Mouse (Mus musculus): ENCODE measurements around the gene Socs4. TPM values are rescaled to one million over a fixed set of nuclear protein-coding genes. Genes with fewer than 3 reads are reported as not detected.
"Not testable (repeated sequence)": the region's sequence is repeated elsewhere in the genome, so short reads cannot be mapped to it uniquely, and the experiment has no call there.

The Socs4 gene
- polyA plus RNA-seq, 2 experiments from 2014 or later: 4.4 to 6.2 TPM

DNA sequence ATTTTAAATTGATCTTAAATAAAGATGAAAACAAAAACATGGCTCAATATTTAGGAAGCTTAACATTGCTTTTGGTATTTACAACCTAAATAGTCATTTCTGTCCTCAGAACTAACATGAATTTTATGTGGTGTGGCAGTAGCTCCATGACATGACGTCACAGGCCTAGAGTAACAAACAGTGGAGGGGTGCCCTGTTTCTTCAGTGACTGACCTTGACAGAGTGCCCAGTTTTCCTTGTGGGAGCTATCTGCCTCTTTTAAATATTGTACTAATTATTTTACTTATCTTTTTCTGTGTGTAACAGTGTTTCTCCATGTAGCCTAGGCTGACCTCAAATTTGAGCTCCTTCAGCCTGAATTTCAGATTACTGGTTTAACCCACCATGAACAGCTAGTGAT, 15.0 kb downstream of the Socs4 start:
- ATAC-seq: no peak

DNA sequence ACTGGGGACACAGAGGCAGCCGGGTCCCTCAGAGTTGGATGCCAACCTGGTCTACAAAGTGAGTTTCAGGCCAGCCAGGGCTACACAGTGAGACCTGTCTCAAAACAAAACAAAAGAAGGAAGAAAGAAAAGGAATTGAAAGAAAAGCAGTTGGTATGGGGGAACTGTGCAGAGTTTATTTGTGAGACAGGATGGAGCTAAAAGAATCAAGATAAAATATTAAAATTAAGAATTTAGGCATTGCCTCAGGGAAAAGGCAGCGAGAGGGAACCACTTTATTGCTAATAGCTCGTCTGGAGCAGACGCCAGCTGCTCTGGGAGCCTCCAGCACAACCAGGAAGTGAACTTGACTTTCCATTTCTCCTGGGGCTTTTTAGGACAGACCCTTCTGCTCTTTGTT, 17.4 kb downstream of the Socs4 start:
- no peak for ATAC-seq

DNA sequence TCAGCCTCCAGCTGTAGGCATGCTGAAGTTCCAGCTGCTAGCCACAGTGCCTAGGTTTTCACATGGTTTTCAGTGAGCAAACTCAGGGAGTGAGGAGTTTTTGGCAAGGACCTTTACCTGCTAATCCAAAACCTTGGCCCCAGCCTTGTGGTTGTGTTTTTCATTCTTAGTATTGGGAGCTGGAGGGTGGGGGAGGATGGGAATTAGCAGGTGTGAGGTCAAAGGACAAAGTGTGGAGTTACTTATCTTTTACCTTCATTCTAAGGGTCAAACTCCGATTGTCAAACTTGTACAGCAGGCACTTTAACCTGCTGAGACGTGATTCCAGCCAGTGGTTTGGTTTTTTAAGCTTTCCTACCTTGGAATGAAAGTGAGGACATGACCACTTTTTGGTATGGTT, 19.5 kb downstream of the Socs4 start:
- no peak for ATAC-seq

DNA sequence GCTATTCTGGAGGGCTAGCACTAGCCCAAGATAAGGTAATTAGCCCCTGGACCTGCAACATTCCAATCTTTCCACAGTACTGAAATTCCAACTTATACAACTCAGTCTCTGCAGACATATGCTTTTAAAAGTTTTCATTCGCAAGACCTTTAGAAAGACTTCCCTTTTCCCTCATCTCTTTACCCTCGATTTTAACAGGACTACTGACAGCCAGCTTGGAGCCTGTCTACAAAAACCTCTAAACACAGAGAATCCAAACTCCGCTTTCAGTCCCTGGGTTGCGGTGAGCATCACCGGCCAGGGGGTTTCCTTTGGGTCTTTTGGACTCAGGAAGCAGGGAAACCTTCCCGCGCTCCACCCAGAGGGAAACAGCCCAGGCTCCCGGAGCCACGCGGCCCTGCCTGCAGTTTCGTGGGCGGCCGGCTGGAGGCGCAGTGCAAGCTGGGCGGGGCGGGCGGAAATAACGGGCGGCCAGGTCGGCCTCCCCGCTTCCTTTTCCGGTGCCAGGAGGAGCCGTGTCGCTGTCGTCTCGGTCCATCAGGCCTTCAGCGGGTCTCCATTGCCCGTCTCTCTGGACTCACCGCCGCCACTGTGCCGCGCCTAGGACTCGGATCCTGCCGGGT, 21.2 kb downstream of the Socs4 start, which contains the start of gene Mapk1ip1l:
Gene Mapk1ip1l (plus strand): TSS at position 482 of the 623 bp plus-strand sequence.
- ATAC-seq: peak; percentile 89

DNA sequence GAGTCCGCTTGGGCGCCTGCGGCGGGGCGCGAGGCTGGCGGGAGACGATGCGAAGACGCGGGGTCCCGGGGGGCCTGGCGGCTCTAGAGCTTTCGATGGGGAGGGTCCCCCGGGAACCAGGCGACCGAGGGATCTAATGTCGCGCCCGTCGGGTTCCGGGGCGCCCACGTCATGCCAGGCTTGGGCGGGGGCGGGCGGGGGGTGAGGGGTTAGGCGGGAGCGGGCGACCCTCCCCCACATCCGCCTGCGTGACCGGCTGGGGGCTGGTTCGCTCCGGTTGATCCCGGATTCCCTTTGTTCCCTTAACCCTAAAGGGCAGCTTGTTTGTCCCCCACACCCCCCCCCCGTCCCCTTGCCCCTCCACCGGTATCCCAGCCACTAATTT, 21.7 kb downstream of the Socs4 start:
- peak; percentile 4 for ATAC-seq

DNA sequence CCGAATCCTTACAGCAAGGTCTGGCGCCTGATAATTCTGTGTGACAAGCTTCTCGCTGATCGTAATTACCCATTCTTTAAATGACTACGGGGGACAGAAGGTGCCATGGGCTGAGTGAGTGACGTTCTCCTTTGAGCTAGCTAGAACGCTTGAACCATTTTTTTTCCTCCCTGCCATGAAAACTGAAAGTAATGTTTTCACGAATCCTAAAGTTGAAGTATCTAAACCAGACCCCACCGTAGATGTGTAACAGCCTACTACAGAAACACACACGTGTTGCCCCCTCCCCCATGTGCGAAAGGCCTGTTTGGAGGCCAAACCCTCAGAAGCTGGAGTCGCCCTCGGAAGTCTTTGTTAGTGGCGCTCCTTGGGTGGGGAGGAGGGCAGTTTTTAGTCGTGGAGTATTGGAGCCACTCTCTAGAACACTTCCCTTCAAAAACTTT, 22.1 kb downstream of the Socs4 start:
- peak; percentile 40 for ATAC-seq

DNA sequence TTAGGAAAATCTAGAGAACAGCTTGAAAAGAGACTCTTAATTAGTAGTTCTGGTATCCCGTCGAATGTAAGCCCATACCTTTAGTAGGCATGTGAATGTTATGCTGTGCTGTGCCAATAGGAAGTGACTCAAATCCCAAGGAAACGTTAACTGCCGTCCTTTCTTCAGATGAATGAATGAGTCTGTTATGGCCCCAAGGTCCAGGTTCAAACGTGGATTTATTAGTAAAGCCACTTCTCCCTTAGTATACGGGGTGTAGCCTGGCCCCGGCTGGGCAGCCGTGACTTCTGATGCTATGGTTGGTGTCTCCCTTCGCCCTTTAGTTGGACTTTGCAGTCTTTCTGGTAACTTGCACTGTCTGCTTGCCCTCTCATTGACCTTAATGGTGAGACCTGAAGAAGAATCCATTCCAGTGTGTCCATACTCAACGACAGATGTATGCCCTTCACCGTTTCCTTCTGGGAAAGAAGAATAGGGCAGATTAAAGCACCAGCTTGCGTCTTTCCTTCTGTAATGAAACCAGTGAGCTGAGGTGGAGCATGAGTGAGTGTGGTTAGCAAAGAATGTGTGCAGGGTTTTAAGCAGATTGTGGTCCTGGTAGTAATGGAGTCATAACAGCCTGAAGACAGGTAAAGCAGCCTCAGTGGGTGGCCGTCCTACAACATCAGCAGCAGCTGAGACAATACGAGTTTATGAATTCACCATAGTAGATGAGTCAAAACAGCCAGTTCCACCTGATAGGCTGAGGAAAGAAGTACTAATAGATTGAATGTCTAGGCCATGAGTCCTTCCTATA, 26.4 kb downstream of the Socs4 start:
- ATAC-seq: no peak

DNA sequence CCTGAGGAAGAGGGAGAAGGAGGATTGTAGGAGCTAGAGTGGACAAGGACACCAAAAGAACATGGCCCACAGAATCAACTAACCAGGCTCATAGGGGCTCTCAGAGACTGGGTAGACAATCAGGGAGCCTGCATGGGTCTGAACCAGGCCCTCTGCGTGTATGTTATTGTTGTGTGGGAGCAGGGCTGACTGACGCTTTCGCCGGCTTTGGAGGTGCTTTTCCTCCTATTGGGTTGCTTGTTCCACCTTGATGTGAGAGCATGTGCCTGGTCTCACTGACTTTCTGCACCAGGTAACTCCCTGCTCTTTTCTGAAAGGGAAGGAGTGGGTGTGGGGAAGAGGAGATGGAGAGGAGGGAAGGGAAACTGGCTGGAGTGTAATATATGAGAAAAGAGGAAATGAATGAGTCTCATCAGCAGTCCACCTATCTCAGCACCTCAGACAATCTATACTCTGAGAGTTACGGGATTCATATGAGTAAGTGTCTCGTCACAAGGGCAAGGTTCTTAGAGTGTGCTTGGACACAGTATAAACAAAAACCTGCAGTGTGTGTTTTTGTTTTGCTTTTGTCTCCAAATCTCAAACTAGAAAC, 28.2 kb downstream of the Socs4 start:
- ATAC-seq: no peak

DNA sequence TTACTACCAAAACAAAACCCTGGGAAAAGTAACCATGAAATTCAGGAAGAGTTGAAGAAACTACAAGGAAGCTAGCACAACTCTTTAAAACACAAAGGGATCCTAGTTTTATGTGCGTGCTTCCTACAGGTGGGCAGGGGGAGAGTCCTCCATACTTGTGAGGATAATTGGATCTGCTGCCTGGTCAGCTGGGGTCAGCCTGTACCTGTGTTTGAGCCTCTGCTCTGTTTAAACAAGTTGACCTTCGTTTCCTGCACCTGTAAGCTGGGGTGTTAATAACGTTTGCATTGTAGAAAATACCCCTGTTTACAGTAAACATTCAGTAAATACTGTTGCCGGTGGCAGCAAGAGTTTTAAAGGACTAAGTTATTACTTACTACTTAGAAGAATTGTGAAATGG, 29.2 kb downstream of the Socs4 start:
- ATAC-seq: no peak

DNA sequence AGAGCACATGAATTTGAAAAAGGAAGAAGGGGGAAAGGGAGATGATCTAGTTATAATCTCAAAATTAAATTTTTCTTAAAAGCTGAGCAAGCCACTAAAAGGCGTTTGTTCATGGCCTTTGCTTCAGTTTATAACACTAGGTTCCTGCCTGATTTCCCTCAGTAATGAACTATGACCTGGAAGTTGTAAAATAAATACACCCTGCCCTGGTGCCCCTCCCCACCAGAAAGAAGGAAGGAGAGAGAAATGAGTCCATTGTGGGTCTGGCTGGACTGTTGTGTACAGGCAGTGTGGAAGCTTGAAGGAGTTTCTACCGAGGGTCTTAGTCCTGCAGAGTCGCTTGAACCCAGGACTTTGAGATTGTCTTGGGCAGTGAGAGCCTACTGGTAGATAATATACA, 30.9 kb downstream of the Socs4 start:
- no peak for ATAC-seq

DNA sequence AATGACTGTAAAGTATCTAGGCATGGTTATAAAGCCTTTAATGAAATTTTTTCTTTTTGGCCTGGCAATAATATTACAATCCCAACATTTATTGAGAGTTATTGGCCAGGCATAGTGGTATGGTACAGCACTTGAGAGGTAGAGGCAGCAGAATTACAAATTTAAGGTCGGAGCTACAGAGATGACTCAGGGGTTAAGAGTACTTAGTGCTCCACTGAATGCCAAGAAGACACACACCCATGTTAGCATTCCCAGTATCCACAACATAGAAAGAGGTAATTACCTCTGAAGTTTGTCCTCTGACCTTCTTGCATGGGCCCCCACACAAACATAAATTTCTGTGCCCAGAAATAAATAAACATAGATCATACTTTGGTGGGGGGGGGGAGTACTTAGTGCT, 32.3 kb downstream of the Socs4 start:
- no peak for ATAC-seq

DNA sequence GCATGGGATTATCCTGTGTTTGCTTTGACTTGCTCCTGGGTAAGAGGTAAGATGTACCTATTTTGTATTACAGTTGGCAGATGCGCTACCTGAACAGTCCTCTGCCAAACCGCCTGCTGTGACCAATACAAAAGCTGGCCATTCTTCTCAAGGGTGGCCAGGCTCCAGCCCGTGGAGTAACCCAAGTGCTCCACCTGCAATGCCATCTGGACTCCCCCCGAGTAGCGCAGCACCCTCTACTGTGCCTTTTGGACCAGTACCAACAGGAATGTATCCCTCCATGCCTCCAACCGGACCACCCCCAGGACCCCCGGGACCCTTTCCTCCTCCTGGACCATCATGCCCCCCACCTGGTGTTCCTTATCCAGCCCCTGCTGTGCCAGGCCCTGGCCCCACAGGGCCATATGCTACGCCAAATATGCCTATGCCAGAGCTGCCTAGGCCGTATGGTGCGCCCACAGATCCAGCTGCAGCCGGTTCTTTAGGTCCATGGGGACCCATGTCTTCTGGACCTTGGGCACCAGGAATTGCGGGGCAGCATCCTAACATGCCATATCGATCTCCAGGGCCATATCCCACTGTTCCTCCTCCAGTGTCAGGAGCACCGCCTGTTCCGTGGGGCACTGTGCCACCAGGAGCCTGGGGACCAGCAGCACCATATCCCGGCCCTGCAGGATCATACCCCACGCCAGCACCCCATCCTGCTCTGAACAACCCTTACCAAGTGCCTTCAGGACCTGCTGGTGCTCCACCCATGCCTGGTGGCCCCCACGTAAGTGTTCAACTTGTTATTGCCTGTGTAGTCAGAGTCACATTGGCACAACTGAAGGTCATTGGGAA, 33.8 kb downstream of the Socs4 start:
- no peak for ATAC-seq

DNA sequence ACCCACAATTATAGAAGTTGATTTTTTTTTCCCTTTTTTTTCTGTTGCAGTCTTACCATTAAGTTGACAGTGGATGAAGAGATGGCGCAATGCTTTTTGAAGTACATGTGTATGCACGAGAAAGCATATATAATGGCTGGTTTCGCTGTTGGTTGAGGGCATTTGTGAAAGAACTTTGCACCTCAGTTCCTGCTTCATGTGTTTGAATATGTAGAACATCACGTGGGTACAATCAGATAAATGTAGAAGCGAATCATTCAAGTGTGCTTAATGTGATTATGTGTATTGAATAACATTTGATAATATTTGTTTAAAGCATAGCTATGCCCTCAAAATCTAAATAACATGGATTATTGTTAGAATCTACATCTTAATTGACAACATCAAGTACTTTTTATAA, 42.6 kb downstream of the Socs4 start:
- no peak for ATAC-seq

DNA sequence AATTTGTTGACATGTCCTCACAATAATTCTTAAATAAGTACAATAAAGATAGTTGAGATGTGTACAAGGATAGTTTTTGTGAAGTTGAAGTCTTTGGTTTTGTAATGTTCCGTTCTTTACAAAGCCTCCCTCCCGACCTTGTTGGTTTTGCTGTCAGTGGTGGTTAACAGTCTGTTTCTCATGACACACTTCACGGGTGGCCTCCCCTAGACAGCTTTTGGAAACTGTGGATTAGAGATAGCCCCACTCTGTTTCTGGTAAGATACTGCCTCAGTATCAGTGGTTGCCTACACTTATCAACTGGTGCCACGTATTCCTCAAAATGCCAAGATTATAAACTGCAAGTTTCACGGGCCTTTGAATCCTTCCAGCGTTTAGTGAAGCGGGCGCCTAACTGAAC, 44.9 kb downstream of the Socs4 start:
- ATAC-seq: not testable (repeated sequence)

DNA sequence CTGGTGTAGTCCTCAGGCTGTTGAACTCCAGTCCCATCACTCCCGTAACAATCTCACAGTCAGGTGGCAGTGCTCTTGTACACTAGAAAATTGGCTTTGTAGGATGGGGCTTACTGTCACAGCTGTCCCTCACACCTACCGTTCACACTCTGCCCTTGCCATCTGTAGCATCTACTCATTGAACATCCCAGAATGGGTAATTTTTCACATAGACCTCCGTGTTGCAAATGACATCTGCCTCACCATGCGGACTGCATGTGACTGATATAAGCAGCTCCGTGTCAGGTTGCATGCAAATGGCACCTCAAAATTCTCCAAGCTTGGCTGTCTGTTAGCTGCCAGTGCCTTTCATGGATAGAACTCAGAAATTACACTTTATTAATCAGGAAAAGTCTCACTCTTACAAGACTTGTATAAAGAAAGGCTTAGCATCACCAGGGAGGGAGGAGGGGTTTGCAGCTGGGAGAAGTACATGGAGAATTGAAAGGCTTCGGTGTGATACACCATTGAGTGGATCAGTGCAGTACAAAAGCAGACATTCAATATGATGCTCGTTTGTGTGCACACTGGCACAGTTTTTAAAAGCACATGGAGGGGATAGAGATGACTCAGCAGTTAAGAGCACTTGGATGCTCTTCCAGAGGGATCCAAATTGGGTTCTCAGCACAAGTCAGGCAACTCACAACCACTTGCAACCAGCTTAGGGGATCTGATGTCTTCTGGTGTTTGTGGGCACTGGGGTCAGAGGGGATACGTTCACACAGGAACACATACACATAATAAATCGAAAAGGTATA, 49.4 kb downstream of the Socs4 start:
- ATAC-seq: no peak

DNA sequence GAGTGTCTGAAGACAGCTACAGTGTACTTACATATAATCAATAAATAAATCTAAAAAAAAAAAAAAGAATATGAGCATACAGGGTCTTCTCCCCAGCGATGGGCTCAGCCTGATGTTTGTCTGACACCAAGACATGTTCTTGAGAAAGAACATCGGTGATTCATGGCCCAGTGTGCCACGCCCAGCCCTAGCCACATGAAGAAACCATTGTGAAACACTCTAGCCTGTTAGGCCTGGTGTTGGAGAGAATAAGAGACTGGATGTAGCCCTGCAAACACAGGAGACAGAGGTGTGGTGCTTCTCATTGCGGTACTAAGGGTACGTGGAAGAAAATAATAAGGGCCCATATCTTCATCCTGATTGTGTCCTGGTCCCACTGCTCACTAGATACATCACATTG, 50.6 kb downstream of the Socs4 start:
- ATAC-seq: no peak

DNA sequence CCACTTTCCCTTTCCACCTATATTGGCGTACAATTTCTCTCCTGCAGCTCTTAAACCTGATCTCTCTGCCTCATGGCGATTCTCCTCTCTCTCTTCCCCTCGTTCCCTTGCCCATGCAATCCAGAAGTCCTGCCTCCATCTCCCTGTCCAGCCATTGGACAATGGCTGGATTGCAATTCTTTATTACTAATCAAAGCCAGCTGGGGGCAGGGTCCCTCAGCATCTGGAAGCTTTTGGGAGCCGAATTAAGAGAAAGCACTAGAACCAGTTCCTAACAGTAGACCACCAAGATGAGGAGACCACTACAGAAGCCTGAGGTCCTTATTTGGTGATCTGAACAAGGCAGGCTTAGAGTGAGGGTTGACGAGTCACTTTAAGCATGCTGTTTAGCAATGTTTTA, 55.2 kb downstream of the Socs4 start:
- no peak for ATAC-seq

DNA sequence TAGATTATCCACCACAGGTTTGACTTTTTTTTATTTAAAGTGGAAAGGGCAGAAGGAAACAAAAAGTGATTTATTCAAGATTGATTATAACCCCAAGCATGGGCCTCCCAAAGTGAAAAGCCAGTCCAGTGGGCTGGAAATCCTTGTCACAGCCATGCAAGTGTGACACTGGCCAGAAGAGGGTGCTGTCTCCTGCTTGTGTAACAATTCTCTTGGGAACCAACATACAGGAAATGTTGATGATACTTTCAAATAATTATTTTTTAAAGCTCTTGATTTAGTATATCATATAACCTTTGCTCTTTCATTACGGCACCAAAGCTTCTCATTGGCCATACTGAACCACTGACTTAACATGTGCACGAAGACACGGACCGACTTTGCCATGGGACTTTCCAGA, 58.1 kb downstream of the Socs4 start:
- ATAC-seq: peak; percentile 78

DNA sequence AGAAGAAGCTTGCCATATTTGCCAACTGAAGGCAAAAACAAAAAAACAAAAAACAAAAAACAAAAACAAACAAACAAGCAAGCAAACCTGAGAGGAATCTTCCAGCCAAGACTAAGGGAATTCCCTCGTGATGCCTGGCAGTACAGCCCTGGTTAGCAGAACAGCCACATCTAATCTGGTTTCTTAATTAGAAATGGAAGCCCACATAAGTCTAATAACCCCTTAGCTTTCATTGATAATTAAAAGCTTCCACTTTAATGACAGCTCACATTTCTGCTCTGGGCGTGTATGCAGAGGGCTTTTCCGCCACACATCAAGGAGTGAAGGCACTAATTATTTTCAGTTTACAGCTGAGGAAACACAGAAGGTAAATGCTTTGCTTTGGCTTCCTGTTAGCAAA, 58.6 kb downstream of the Socs4 start:
- no peak for ATAC-seq

DNA sequence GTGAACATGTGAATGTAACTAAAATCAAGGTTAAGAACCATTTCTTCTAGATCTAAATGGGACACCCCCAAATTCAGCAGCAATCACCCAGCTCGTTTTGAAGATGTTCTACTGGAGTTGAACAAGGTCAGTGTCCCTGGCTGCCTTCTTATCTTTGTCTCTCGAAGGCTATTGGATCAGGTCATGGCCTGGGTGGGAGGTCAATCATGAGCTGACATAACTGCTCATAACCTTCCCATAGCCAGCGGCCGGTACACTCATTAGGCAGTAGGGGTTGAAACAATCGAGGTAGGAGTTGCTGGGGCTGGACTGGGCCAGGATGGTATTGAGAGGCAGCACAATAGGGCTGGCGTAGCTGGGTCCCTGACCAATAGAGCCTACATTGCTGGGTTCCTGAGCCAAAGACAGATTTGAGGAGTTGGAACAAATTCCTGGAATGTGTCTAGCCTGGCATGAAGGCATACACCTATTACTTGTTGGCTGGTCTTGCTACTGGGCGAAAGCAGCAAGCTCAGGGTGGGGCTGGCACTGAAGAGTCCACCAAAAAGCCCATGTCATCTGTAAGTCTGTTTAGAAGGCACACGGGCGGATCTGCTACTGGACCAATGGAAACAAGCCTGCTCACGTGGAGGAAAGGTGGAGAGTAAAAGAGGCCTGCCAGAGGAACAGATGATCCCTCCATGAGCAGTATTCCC, 63.6 kb downstream of the Socs4 start:
- ATAC-seq: no peak

DNA sequence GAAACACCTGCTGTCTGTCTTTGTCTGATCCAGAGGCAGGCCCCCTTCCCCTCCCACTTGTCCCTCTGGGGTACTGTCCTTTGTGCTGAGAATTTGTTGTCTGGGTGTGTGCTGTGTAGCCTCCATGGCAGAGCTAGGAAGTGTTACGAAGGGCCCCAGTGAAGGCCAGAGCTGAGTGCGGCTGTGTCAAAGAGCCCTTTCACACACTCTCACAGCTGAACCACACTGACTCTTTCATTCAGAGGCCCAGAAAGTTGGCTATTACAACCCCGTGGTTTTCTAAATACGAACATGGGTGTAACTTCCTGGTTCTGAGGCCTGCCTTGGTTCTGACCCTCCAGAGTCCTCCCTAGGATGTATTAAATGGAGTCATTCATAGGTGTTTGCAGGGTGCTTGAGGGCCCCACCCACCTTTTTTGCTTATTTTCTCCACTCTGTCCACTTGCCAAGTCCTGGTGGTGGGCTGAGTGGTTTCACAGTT, 65.1 kb downstream of the Socs4 start:
- ATAC-seq: no peak
